Mouse (Mus musculus) brain, adult 2 months (tissue): ENCODE data around the gene Tas2r138.
A peak's percentile ranks its signal among the peaks of the same experiment; 100 is the strongest.
"Not testable (repeated sequence)": the region's sequence is repeated elsewhere in the genome, so short reads cannot be mapped to it uniquely, and the experiment has no call there.

ENCODE experiments used
- DNase-seq: peaks from one replicate; pipeline ENCODE4 v3.0.0; 2011; ENCODE audit warnings: low read depth, low spot score

The Tas2r138 gene

GRCm38 (mm10) chr6:40613260-40613852 lies at the start of gene Tas2r138:
TSS of gene Tas2r138 (minus strand) at chr6:40613310.
- no peak for DNase-seq

GRCm38 (mm10) chr6:40660930-40661329 lies 47.8 kb upstream of the Tas2r138 start:
- DNase-seq: peak; percentile 3

GRCm38 (mm10) chr6:40650953-40651352 lies 37.8 kb upstream of the Tas2r138 start:
- DNase-seq: no peak

- no peak for DNase-seq
These were observed 32.6 kb upstream of the Tas2r138 start for GRCm38 (mm10) chr6:40645701-40646100.

- no peak for DNase-seq
These were observed 27.8 kb upstream of the Tas2r138 start for GRCm38 (mm10) chr6:40640710-40641538.

- no peak for DNase-seq
These were observed 24.6 kb upstream of the Tas2r138 start for GRCm38 (mm10) chr6:40637755-40638154.

- no peak for DNase-seq
These were observed 22.4 kb upstream of the Tas2r138 start for GRCm38 (mm10) chr6:40635559-40635958.

- DNase-seq: no peak
These were observed 21.5 kb upstream of the Tas2r138 start for GRCm38 (mm10) chr6:40634640-40635071.

- DNase-seq: no peak
These were observed 15.4 kb upstream of the Tas2r138 start, which contains the start of gene Mgam for GRCm38 (mm10) chr6:40628406-40629000. TSS of gene Mgam (plus strand) at chr6:40628831.

GRCm38 (mm10) chr6:40626111-40626510 lies 13.0 kb upstream of the Tas2r138 start:
- no peak for DNase-seq

GRCm38 (mm10) chr6:40617965-40618364 lies 4.9 kb upstream of the Tas2r138 start:
- peak; percentile 77 for DNase-seq

- peak; percentile 68 for DNase-seq
These were observed 2.9 kb downstream of the Tas2r138 start for GRCm38 (mm10) chr6:40610244-40610643.

- peak; percentile 91 for DNase-seq
These were observed 5.7 kb downstream of the Tas2r138 start for GRCm38 (mm10) chr6:40607431-40607830.

- DNase-seq: not testable (repeated sequence)
These were observed 14.6 kb downstream of the Tas2r138 start for GRCm38 (mm10) chr6:40598546-40598945.

- no peak for DNase-seq
These were observed 18.1 kb downstream of the Tas2r138 start for GRCm38 (mm10) chr6:40594804-40595550.

- DNase-seq: no peak
These were observed 24.8 kb downstream of the Tas2r138 start for GRCm38 (mm10) chr6:40588346-40588745.

GRCm38 (mm10) chr6:40585645-40586044 lies 27.5 kb downstream of the Tas2r138 start, which contains the start of gene Clec5a:
TSS of gene Clec5a (minus strand) at chr6:40585821.
- DNase-seq: peak; percentile 4

- DNase-seq: no peak
These were observed 28.8 kb downstream of the Tas2r138 start for GRCm38 (mm10) chr6:40584336-40584735.

- DNase-seq: peak; percentile 30
These were observed 36.8 kb downstream of the Tas2r138 start for GRCm38 (mm10) chr6:40576305-40576704.

GRCm38 (mm10) chr6:40573618-40574017 lies 39.5 kb downstream of the Tas2r138 start:
- peak; percentile 4 for DNase-seq

GRCm38 (mm10) chr6:40569187-40569586 lies 43.9 kb downstream of the Tas2r138 start, which contains the start of gene Olfr460:
TSS of gene Olfr460 (plus strand) at chr6:40569487.
- DNase-seq: no peak
